Mouse (Mus musculus) forebrain, embryonic 12.5 days (tissue): ENCODE data around the gene Gm28308. TPM values are rescaled to one million over a fixed set of nuclear protein-coding genes. Genes with fewer than 3 reads are reported as not detected.

ENCODE experiments used
- ATAC-seq: fragments of 200-750 bp; cut with Nextera tagmentation; 2 replicates; pipeline ENCODE4 v1.8.0; 2017; ENCODE audit warnings: moderate TSS enrichment; ENCODE audit not compliant: low FRiP score
- H3K27ac ChIP-seq: fragments of 300-500 bp; sonication (generic); 2 replicates; pipeline ENCODE4 v1.5.1; 2016; ENCODE audit warnings: mild to moderate bottlenecking
- H3K27me3 ChIP-seq: fragments of 300-500 bp; sonication (generic); 2 replicates; pipeline ENCODE4 v1.6.1; 2016; ENCODE audit warnings: mild to moderate bottlenecking
- H3K36me3 ChIP-seq: fragments of 300-500 bp; sonication (generic); replicated peaks from 2 replicates; pipeline ENCODE4 v1.6.1; 2016; ENCODE audit warnings: mild to moderate bottlenecking
- H3K4me1 ChIP-seq: fragments of 300-500 bp; sonication (generic); 2 replicates; pipeline ENCODE4 v1.6.1; 2016
- H3K4me2 ChIP-seq: fragments of 300-500 bp; sonication (generic); 2 replicates; pipeline ENCODE4 v1.6.1; 2016; ENCODE audit warnings: mild to moderate bottlenecking, moderate library complexity
- H3K4me3 ChIP-seq: fragments of 300-500 bp; sonication (generic); replicated peaks from 2 replicates; pipeline ENCODE4 v1.5.1; 2016; ENCODE audit warnings: mild to moderate bottlenecking
- H3K9ac ChIP-seq: fragments of 300-500 bp; sonication (generic); 2 replicates; pipeline ENCODE4 v1.6.1; 2016; ENCODE audit warnings: mild to moderate bottlenecking
- H3K9me3 ChIP-seq: fragments of 300-500 bp; sonication (generic); 2 replicates; pipeline ENCODE4 v1.6.1; 2016
- WGBS: fragments of 180-500 bp; shearing (Covaris S2); methylation state at CpG from one replicate; pipeline ENCODE4 v1.1.7; 2016; 5-methylcytosine and 5-hydroxymethylcytosine counted together
- polyA plus RNA-seq: library from polyadenylated mRNA; unstranded; fragments of >200 nt; fragmentation: Nextera tagmentation; extraction: Ambion mirVana; gene quantifications from 2 replicates; pipeline ENCODE4 v1.2.1, GENCODE M21; 2016

Gm28308 gene
- polyA plus RNA-seq, 1 experiment from 2014 or later: not detected

DNA sequence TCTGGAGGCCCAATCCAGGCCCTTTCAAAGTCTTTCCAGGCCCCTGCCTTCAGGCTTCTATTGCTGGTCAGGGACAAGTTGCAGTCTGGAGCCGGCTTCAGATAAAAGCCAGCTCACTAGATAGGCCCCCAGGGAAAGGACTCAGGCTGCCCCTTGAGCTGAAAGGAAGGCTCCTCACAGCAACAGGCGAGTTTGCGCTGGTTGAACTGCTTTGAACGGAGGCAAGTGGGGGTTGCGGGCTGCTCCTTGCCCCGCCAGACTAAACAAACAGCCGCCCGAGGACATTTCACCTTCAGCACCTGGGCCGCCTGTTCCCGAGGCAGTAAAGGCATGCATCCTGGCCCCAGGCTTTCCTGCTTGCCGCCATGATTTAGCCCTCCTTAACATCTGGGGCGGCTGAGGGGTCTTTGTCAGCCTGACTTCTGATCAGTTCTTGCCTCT is 30.6 kb upstream of the Gm28308 start:
- no peak overlapping the region for H3K4me3 ChIP-seq
- H3K27me3 ChIP-seq: peaks cover 96% of the 10 kb centered on the region
- H3K4me1 ChIP-seq: peaks cover 6% of the 10 kb centered on the region; the same call in 1 of the 2 replicates
- no peak for ATAC-seq
- H3K9ac ChIP-seq: no peak overlapping the region
- no peaks in the 10 kb centered on the region for H3K9me3 ChIP-seq
- no peaks in the 10 kb centered on the region for H3K36me3 ChIP-seq
- under 1% methylated on average over 12 of the region's 12 CpGs for WGBS
- no peak overlapping the region for H3K4me2 ChIP-seq
- no peak overlapping the region for H3K27ac ChIP-seq

- H3K27ac ChIP-seq: no peak overlapping the region
- H3K4me3 ChIP-seq: no peak overlapping the region
- H3K4me1 ChIP-seq: peaks cover 6% of the 10 kb centered on the region; the same call in 1 of the 2 replicates
- H3K9ac ChIP-seq: no peak overlapping the region
- WGBS: 6% methylated on average over 4 of the region's 4 CpGs
- H3K4me2 ChIP-seq: no peak overlapping the region
- H3K36me3 ChIP-seq: no peaks in the 10 kb centered on the region
- H3K27me3 ChIP-seq: peaks cover 92% of the 10 kb centered on the region
- no peak for ATAC-seq
- no peaks in the 10 kb centered on the region for H3K9me3 ChIP-seq
Observed at GRCm38 (mm10) chr6:52242801-52243332, 29.7 kb upstream of the Gm28308 start.

- WGBS: 3% methylated on average over 9 of the region's 9 CpGs
- H3K9ac ChIP-seq: no peak overlapping the region
- H3K36me3 ChIP-seq: no peaks in the 10 kb centered on the region
- H3K9me3 ChIP-seq: no peaks in the 10 kb centered on the region
- no peak overlapping the region for H3K4me3 ChIP-seq
- H3K4me2 ChIP-seq: no peak overlapping the region
- no peak overlapping the region for H3K27ac ChIP-seq
- H3K27me3 ChIP-seq: peaks cover 94% of the 10 kb centered on the region
- peaks cover 6% of the 10 kb centered on the region; the same call in 1 of the 2 replicates for H3K4me1 ChIP-seq
- ATAC-seq: no peak
Observed at GRCm38 (mm10) chr6:52241001-52241621, 28.0 kb upstream of the Gm28308 start.

DNA sequence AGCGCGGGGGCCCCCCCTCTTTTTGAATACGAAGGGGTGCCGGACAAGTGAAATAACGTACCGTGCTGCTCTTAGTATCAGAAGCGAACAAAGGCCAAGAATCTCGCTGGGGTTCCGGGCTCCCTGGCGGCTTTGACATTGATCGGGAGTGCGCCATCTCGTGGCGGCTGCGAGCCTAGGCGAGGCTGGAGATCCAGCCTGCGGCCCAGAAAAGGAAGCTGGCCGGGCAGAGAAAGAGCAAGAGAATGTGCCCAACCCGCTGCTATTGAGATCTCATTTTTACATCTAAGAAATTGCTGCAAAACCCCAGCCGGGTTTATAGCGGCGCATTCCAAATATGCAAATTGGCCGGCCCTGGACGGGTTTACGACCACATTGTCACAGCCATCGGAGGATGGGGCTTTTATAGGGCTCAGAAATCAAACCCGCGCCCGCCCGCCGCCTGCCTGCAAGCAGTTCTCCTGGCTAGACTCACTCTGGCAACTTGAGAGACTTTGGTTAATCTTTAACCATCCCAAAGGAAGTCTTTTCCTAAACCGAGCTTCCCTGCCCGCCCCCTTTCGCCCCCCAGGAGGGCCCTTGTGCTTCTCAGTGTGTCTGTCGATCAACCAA is 27.4 kb upstream of the Gm28308 start, which contains the start of gene Hoxa10:
Gene Hoxa10 (minus strand): TSS at position 466 of the 612 bp plus-strand sequence.
- Histone ChIP-seq H3K9me3 (no peaks in the 10 kb centered on the region), H3K4me3 (peak within 1 kb of the TSS; percentile 13; the same call in 1 of the 2 replicates), H3K27me3 (peaks cover 94% of the 10 kb centered on the region), H3K4me1 (peaks cover 6% of the 10 kb centered on the region; the same call in 1 of the 2 replicates), H3K9ac (no peak within 1 kb of the TSS), H3K27ac (no peak within 1 kb of the TSS), H3K36me3 (no peaks in the 10 kb centered on the region), H3K4me2 (0 out of 2 replicates have a peak within 1 kb of the TSS, but pooled peaks have one; percentile 10)
- ATAC-seq: no peak
- 2% methylated on average over 35 of the region's 35 CpGs for WGBS

DNA sequence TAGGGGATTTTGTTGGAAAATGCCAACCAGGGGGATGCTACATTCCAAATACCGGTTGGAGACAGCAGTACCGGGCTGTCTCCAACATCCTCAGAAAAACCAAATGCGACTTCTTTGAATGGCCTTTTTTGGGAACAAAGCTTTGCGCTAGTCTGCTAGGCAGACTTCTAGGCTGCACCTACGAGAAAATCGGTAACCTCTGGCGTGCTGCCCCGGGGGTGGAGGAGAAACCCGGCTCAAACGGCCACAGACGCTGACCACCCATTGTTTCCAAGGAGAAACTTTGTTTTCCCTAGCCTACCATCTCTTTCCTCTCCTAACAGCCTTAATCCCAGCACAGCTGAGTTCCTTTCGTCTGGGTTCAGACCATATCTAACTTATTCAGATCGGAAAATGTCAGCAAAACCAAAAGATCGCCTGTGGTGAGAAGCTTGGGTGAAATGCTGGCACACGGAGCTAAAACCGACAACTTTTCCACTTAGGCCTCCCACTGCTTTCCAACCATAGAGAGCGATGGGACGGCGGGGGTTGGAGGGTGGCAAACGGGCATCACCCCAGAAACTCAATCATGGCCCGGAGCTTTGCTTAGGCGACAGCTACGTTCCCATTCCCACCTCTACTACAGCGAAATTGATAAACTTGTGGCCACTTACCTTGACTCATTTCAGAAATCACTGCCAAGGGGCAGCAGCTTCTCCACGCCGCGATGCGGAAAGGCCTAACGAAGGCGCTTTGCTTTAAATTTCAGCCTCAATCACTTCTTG is 26.7 kb upstream of the Gm28308 start:
- no peak overlapping the region for H3K27ac ChIP-seq
- no peak for ATAC-seq
- H3K9ac ChIP-seq: no peak overlapping the region
- H3K36me3 ChIP-seq: no peaks in the 10 kb centered on the region
- H3K4me1 ChIP-seq: 0 out of 2 replicates have a peak, but pooled peaks cover 4% of the 10 kb centered on the region
- H3K27me3 ChIP-seq: peaks cover 94% of the 10 kb centered on the region
- WGBS: 1% methylated on average over 30 of the region's 30 CpGs
- 0 out of 2 replicates have a peak overlapping the region, but pooled peaks have one; percentile 10 for H3K4me2 ChIP-seq
- no peaks in the 10 kb centered on the region for H3K9me3 ChIP-seq
- H3K4me3 ChIP-seq: peak overlapping the region; percentile 13; the same call in 1 of the 2 replicates

DNA sequence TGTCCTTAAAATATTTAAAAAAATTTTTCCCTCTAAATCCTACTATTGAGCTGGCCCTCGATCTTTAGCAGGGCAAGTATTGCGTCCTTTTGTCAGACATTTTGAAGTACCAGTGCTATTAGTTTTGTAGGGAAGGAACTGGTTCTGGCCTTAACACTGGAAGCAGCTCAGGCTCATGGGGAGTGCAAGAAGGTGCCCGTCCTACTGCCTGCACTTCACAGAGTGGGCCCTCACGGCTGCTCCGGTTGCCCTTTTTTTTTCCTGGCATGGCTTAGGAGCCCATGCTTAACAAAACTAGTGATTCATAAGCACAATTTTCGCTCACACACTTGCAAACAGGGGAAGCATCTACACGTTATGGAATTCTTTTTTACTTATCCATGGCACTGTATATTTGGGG is 25.8 kb upstream of the Gm28308 start:
- H3K4me3 ChIP-seq: no peak overlapping the region
- no peak overlapping the region for H3K4me2 ChIP-seq
- no peaks in the 10 kb centered on the region for H3K36me3 ChIP-seq
- 1% methylated on average over 7 of the region's 7 CpGs for WGBS
- H3K9ac ChIP-seq: no peak overlapping the region
- H3K4me1 ChIP-seq: 0 out of 2 replicates have a peak, but pooled peaks cover 4% of the 10 kb centered on the region
- no peaks in the 10 kb centered on the region for H3K9me3 ChIP-seq
- no peak overlapping the region for H3K27ac ChIP-seq
- peaks cover 94% of the 10 kb centered on the region for H3K27me3 ChIP-seq
- no peak for ATAC-seq

DNA sequence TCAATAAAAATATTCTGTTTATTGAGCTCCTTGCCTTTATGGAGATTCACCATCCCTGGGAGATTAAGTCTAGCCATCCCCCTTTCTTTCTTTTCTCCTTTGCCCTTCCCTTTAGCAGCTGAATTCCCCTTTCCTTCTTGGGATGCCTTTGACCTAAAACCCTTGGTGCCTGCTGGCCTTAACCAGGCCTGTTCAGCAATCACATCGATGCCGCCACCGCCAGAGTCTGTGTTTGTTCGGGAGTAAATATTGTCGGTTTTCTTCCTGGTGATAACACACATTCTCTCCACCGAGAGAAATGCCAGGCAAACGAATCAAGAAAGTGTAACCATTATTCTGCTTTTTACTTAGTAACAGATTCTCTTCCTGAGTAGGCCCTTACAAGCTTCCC is 25.0 kb upstream of the Gm28308 start:
- no peak overlapping the region for H3K4me3 ChIP-seq
- WGBS: 2% methylated on average over 7 of the region's 7 CpGs
- H3K9me3 ChIP-seq: no peaks in the 10 kb centered on the region
- no peak for ATAC-seq
- no peak overlapping the region for H3K27ac ChIP-seq
- H3K27me3 ChIP-seq: peaks cover 94% of the 10 kb centered on the region
- H3K4me1 ChIP-seq: 0 out of 2 replicates have a peak, but pooled peaks cover 4% of the 10 kb centered on the region
- no peak overlapping the region for H3K4me2 ChIP-seq
- H3K36me3 ChIP-seq: no peaks in the 10 kb centered on the region
- no peak overlapping the region for H3K9ac ChIP-seq

- Histone ChIP-seq H3K4me1 (0 out of 2 replicates have a peak, but pooled peaks cover 4% of the 10 kb centered on the region), H3K27ac (no peak overlapping the region), H3K4me2 (no peak overlapping the region), H3K4me3 (no peak overlapping the region), H3K9ac (no peak overlapping the region), H3K9me3 (no peaks in the 10 kb centered on the region), H3K27me3 (peaks cover 94% of the 10 kb centered on the region), H3K36me3 (no peaks in the 10 kb centered on the region)
- no peak for ATAC-seq
- 9% methylated on average over 10 of the region's 10 CpGs for WGBS
Observed at GRCm38 (mm10) chr6:52237346-52238154, 24.4 kb upstream of the Gm28308 start.

DNA sequence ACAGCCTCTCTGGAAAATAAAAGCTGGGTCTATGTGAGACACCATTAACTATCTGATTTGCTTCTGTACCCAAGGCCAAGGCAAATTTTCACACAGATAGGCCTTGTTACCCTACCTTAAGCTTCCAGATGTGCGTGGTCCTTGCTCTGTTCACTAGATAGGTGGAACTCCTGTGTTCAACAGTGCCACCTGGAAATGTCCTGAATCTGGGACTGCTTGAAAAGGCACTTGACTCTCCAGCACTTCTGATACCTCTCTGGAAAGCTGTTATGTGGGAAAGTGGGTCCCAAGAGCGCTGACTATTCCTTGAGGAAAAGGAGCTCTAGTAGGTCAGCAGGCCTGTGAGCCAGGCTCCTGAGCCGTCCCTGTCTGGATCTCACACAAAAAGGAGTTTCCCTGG is 23.7 kb upstream of the Gm28308 start:
- H3K4me2 ChIP-seq: no peak overlapping the region
- H3K36me3 ChIP-seq: no peaks in the 10 kb centered on the region
- H3K27me3 ChIP-seq: peaks cover 94% of the 10 kb centered on the region
- no peak overlapping the region for H3K4me3 ChIP-seq
- 11% methylated on average over 3 of the region's 3 CpGs for WGBS
- H3K9me3 ChIP-seq: no peaks in the 10 kb centered on the region
- 0 out of 2 replicates have a peak, but pooled peaks cover 4% of the 10 kb centered on the region for H3K4me1 ChIP-seq
- ATAC-seq: no peak
- H3K27ac ChIP-seq: no peak overlapping the region
- no peak overlapping the region for H3K9ac ChIP-seq

DNA sequence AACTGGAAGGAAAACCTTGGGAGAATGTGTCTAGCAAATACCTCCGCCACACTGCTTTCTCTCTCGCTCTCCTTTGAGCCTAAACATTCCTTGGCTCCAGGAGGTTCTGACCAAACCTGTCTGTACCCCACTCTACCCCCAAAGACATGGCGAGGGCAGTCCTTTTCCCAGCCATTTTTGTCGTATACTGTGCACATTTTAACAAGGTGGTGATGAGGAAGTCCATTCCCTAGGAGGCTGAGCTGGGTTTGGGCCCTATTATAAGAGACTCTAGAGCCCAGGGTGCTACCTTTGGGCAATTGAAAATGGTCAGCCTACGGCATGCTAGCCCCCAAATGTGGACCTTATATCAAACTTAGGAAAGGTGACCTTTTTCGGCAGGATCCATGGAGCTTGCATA is 22.7 kb upstream of the Gm28308 start:
- no peaks in the 10 kb centered on the region for H3K9me3 ChIP-seq
- H3K4me1 ChIP-seq: 0 out of 2 replicates have a peak, but pooled peaks cover 4% of the 10 kb centered on the region
- H3K9ac ChIP-seq: no peak overlapping the region
- 18% methylated on average over 6 of the region's 6 CpGs for WGBS
- H3K27me3 ChIP-seq: peaks cover 90% of the 10 kb centered on the region
- H3K4me3 ChIP-seq: no peak overlapping the region
- H3K4me2 ChIP-seq: no peak overlapping the region
- no peak overlapping the region for H3K27ac ChIP-seq
- no peaks in the 10 kb centered on the region for H3K36me3 ChIP-seq
- ATAC-seq: no peak

GRCm38 (mm10) chr6:52235267-52235666 is 22.1 kb upstream of the Gm28308 start:
- H3K36me3 ChIP-seq: no peaks in the 10 kb centered on the region
- H3K4me3 ChIP-seq: no peak overlapping the region
- H3K9me3 ChIP-seq: no peaks in the 10 kb centered on the region
- H3K27ac ChIP-seq: no peak overlapping the region
- ATAC-seq: no peak
- H3K4me2 ChIP-seq: no peak overlapping the region
- whole genome bisulfite sequencing: 37% methylated on average over 9 of the region's 9 CpGs
- H3K9ac ChIP-seq: no peak overlapping the region
- 0 out of 2 replicates have a peak, but pooled peaks cover 3% of the 10 kb centered on the region for H3K4me1 ChIP-seq
- H3K27me3 ChIP-seq: peaks cover 90% of the 10 kb centered on the region
